Mouse (Mus musculus): Measurements from ENCODE around the gene Nav1. TPM values are rescaled to one million over a fixed set of nuclear protein-coding genes. Genes with fewer than 3 reads are reported as not detected.

The Nav1 gene
- polyA plus RNA-seq (2012; rRNA removed): 18.0 and 27.4 TPM in 2 replicates

DNA sequence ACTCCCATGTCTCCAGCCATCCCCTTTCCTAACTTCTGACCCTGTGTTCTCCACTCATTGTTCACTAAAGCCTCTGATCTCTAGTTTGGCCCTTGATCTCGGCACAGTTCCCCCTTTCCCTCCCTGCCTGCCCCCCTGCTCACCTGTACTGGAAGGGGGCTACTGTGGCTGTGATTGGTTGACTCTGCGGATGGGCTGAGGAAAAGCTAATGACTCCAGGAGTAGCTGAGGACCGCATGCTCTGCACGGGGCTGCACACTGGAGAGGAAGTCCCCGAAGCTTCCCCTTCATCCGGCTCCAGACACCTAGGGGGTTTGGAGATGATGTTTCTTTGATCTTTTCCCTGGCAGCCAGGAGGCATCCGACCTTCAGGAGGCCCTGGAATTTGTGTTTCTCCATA is at the start of gene Nav1:
Gene Nav1 (minus strand): TSS at position 277 of the 400 bp plus-strand sequence.
- DNase-seq (ENCODE audit: low read depth): no peak

DNA sequence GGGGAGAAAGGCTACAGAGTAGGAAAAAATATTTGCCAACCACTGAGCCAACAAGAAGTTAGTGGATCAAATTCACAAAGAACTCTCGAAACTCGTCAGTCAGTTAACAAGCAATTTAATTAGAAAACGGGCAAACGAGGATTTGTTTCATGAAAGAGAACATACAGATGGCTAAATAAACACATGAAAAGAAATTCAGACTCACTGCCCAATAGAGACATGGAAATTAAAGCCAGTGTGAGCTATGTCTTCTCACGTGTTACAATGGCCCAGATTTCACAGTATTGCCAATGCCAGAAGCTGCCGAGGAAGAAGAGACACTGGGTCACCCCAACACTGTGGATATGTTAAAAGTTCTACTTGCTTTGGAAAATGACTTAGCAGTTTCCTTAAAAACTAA is 46.8 kb upstream of the Nav1 start:
- no peak for DNase-seq (ENCODE audit: low read depth)

DNA sequence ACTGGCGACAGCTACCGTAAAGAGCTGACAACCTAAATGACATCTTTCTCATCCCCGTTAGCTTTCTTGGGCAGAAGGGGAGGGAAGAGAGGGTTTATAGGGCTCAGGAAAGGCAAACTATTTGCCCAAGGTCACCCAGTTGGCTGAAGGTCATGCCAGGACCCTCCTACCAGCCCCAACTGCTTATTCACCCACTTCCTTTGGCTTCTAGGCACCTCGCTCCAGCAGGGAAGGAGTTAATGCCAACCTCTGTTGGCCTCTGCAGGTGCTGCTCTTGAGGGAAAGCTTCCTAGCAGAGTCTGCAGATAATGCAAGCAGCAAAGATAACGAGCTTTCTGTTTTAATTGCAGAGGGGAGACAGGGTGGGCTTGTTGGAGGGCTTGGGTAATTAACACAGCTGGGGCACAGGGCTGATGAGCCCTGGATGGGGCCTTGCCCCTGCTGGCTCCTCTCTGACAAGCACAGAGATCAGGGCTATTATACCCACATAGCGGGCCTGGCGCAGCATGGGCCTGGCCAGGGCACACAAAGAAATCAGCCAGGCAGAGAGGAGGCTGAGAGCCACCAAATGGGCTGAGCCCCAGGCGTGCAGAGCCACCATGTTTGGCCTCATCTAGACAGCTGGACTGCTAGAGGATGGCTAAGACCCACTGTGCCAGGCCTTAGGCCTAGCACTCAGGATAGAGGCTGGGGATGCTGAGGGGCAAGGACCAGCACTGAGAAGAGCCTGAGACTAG is 38.5 kb upstream of the Nav1 start:
- DNase-seq (ENCODE audit: low read depth): no peak

DNA sequence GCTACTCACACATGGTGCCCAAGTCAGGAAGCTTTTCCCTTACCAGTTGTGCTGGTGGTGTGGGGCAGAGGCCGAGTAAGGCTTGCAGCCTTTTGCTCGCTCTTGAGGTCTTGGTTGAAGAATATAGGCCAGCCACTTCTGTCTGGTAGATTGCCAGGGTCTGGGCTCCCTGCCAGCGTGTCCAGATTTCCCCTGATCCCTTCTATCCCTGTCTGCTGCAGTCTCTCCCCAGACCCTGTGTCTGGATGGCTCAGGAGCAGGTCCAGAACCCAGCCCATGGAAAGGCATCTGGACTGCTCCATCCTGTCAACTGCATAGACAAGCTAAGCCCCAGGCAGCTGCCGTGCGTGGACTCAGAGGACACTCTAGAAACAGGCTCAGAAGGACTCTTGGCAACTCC is 37.0 kb upstream of the Nav1 start:
- DNase-seq (ENCODE audit: low read depth): no peak

DNA sequence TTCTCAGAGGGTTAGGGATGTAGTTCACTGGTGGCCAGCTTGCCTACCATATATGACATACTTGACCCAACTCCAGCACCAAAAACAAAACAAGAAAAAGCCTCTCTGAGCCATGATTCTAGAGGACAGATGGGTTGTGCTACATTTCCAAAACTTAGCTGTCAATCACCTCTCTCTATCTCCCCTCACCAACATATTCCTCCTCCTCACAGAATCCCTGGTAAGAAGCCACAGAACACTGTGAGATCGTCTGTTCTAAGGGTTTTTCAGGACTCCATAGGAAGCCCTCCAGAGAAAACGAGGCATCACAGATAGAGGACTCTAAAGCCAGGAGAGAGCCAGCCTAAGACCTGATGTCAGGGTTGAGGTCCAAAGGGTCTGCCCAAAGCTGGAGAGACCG is 36.6 kb upstream of the Nav1 start:
- DNase-seq (ENCODE audit: low read depth): no peak

DNA sequence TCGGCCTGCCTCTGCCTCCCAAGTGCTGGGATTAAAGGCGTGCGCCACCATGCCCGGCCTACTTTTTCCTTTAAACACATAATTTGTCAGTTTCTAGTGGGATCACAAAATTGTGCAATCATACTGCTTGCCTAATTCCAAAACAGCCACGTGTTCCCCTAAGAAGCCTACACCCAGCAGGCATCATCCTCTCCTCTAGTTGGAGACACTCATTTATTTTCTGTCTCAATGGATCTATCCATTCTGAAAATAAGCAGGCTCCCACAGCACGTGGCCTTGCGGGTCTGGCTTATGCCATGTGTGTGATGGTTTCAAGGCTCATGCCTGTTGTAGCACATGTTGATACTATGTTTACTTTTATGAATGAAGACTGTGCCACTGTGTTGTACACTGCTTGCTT is 32.8 kb upstream of the Nav1 start:
- DNase-seq (ENCODE audit: low read depth): no peak

DNA sequence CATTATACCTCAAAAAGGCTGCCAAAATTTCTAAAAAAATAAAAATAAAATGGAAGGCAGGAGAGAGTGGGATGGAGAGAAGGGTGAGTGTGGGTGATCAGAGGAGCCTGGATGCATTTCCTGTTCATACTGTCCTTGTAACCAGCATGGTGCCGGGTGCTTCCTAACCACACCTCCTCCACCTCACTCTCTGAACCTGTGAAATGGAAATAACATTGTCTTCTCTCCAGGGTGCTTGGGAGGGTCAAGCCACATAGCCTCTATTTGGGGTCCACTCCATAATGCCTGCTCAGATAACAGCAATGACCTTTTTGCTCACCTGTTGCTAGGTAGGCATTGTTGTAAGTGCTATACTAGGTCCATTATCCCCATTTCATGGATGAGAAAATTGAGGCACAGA is 32.0 kb upstream of the Nav1 start:
- DNase-seq (ENCODE audit: low read depth): no peak

DNA sequence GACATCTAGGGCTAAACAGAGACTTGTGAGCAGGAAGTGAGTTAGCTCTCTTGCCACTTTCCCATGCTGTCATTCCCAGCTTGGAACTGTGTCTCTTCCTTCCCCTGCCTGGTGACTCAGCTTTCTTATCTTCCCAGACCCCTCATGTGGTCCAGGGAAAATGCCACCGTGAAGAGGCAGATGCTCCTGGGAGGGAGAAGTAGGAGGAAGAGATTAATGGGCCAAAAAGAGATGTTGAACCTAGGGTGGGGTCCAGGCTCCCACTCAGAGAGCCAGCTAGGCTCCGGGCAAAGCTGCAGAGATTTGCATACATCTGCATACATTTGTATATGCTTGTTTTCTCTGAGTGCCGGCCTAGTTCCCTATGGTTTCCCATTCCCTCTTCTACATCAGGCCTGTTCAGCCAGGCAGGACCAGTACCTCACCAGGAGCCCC is 30.5 kb upstream of the Nav1 start:
- no peak for DNase-seq (ENCODE audit: low read depth)

DNA sequence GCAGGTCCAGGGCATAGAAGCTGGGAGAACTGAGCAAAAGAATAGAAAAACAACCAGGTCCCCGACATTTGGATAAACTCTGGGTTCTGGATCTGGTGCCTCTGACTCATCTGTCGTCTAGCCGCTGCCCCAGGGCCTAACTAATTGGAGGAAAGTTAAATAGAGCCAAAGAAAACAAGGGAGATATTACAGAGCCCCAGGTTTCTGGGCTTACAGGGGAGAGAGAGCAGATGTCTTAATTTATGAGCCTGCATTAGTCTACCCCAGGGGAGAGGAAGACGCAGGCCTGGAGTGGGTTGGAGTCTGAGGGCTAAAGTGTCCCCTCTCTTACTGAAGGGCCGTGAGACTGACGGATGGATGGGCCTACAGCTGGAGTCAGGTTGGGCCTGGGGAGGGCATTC is 29.0 kb upstream of the Nav1 start:
- no peak for DNase-seq (ENCODE audit: low read depth)

DNA sequence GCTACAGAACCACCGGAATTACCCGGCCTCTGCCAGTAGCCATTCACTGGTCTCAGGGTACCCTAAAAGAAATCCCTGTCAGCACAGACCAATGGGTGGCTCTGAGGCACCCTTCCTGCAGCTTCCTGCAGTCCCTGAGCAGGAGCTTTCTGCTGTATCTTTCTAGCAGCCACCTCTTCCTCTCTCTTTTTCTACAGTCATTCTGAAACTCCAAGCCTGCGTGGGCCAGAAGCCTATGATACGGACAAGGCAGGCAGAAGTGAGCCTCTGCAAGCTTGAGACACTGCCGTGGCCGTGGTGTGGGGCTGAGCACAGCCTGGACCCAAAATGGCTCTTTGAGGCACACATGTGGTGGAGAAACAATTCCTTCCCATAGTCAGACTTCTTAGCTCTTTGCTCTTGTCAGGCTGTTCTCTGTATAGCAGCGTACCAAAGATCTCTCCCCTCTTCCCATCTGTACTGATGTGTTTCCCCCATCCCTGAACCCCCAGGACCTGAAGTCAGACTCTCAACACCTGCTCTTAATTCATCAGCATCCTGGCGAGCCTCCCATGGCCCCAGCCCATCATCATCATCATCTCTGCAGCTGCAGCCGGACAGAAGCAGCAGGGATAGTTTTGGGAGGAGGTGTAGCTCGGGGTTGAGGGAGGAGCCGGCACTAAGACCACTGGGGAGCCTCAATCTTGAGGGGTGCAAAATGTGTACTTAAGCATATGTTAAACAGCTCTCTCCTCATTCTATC is 28.4 kb upstream of the Nav1 start:
- no peak for DNase-seq (ENCODE audit: low read depth)

DNA sequence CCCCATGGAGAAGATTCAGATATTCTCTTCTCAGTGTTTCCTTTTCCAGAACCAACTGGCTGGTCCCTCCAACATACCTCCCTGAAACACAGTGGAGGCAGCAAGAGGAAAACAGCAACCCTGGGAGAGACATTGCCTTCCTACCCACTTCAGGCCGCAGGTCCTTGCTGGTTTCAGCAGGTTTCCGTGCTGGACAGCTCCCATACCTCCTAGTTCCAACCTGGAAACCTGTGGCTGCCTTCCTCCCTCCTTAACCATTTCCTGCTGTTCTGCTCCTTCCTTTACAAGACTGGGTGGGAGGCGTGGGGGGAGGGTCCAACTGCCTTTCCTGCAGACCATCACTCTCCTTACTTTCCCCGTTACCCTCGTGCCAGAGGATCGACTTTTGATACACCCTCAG is 27.7 kb upstream of the Nav1 start:
- no peak for DNase-seq (ENCODE audit: low read depth)

DNA sequence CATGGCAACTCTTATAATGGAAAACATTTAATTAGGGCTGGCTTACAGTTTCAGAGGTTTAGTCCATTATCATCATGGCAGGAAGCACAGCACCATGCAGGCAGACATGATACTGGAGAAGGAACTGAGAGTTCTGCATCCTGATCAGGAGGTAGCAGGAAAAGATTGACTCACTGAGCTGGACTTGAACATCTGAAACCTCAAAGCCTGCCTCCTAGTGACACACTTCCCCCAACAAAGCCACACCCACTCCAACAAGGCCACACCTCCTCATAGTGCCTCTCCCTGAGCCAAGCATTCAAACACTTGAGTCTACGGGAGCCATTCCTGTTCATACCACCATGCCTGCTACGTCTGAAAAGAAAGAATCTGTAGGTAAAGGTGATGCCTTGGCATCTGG is 26.8 kb upstream of the Nav1 start:
- DNase-seq (ENCODE audit: low read depth): no peak

DNA sequence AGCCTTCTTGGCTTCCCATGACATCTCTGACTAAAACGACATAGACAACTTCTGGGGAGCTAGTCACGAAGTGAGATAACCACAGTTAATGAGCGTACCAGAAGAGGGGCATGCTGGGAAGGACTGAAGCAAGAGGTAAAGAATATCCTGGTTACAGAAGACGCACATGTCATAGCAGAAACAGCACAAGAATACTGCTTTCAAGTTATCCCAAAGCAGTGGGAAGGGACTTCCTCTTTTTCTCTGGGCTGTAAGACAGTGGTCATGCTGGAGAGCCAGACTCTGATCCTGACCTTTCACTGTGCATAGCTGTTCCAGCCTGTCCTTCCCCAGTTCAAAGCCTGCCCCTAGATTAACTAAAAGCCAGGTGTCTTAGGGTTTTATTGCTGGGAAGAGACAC is 26.4 kb upstream of the Nav1 start:
- no peak for DNase-seq (ENCODE audit: low read depth)

DNA sequence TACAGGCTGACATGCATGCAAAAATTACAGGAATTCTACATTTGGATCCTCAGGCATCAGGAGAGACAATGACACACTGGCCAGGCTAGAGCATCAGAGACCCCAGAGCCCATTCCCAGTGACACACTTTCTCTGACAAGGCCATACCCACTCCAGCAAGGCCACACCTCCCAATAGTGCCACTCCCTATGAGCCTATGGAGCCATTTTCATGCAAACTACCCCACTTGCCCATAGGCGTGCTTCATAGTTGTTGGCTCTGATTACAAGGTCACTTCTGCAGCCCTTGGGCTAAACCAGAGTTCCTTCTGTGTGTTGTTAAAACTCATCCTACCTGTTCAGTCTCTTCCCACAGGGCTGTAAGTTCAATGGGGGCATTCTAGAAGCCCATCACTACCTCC is 25.1 kb upstream of the Nav1 start:
- no peak for DNase-seq (ENCODE audit: low read depth)

DNA sequence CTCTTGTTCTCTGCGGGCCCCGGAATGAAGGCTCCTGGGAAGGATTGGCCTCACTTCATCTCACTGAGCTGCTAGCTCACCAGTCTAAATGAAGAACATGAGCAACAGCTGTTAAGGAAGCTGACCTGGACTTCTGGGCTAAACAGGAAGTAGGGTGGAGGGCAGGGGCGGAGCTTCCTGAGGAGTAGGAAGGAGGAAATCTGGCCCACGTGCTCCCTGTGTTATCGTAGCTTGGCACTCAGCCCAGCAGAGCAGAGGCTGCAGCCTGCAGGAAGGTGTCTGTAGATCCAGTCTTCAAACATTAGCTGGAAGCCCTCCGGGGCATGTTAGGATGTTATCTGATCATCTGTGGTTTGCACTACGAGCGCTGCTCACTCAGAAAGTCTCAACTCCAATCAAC is 24.4 kb upstream of the Nav1 start:
- DNase-seq (ENCODE audit: low read depth): no peak

DNA sequence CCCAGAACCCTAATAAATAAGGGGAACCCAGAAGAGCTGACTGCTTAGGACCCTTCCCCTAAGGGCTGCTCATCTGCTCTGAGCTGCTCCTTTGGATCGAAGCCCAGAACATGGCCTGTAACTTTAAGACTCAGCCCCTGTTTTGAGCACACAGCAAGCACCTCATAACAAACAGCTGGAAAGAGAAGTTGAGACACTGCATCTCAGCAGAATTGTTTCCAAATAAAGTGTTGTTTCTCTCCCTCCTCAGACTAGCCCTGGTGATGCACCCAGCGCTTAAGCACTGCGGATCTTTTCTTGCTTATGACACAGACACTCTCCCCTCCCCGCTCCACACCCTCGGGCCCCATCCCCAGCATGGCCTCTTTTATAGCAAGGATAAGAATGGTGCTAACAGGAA is 22.8 kb upstream of the Nav1 start:
- DNase-seq (ENCODE audit: low read depth): no peak

DNA sequence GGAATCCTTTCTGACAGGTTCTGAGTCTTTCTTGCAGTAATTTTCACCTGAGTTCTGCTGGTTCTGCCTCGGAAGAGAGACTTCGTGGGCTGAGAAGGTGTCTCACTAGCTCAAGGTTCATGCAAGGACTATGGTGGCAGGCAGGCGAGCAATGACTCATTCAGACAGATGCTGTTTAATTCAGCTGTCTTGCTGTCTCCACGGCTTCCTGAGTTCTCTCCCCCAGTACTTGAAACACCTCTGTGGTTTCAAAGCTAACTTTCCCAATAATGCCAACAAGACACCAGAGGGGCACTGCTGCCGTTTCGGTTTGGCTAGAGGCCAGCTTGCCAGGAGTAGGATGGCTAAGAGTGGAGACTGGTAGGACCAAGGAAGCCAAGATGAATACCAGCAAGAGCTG is 19.1 kb upstream of the Nav1 start:
- no peak for DNase-seq (ENCODE audit: low read depth)

DNA sequence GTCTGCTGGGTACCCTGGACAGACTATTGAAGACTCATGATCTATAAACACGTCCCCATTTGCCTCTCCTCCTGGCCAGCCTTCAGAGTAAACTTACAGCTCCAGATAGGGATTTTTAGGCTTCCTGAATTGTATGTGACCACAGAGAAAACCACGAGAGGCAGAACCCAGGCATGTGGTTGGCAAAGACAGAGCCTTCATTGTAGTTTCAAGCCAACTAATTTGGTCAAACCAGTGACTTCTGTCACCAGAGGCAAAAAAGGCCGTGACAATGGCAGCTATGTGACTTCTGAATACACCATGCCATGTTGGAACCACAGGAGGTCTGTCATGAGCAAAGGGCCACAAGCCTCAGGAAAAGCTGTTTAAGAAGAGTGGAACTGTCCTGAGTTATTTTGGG is 18.6 kb upstream of the Nav1 start:
- no peak for DNase-seq (ENCODE audit: low read depth)

DNA sequence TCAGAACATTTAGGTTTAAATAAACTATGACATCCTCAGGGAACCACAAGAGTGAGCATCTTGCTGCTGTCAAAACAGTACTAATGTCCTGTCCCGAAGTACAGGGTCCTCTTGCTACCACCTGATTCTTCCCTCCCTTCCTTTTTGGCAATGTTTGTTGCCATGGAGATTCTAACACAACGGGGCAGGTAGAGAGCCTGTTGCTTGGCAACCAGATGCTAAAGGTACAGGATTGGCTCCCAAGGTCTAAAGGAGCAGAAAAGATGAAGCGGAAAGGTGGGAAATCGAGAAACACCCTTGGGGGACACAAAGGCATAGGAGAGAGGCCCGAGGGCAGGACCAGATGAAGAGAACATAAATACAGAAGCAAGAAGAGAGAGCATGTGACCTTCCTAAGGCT is 17.6 kb upstream of the Nav1 start:
- DNase-seq (ENCODE audit: low read depth): no peak

DNA sequence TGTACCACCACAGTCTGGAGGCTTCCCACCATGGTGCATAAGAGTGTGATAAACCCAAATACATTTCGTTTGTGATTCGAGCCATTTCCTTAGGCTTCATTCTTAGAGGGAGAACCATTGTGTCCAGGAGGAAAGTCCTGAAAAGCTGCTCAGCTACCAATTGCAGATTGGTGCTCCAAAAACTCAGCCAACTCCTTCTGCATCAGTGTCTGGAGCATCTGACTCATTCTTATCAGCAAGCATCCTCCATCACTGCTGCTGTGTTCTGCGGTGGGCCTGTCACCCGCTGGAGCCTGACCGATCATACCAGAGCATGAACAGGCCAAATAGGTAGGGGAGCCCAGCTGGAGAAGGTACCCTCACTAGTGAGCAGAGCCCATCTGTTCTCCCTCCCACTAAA is 16.0 kb upstream of the Nav1 start:
- no peak for DNase-seq (ENCODE audit: low read depth)

DNA sequence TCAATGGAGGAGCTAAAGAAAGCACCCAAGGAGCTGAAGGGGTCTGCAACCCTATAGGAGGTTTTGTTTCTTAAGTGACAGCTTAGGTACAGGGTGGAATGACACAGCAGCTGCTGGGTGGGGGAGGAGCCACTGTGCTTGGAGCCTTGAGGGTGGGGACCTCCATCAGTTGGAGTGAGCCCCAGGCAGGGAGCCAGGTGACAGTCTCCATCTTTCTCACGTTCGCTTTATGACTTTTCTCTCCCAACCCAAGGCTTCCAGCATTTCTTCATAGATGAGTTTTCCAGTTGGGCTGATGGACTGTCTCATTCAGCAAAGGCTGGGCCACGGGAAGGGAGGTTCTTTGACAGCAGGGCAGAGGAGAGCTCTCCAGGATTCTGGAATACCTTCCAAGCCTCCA is 14.2 kb upstream of the Nav1 start:
- no peak for DNase-seq (ENCODE audit: low read depth)

DNA sequence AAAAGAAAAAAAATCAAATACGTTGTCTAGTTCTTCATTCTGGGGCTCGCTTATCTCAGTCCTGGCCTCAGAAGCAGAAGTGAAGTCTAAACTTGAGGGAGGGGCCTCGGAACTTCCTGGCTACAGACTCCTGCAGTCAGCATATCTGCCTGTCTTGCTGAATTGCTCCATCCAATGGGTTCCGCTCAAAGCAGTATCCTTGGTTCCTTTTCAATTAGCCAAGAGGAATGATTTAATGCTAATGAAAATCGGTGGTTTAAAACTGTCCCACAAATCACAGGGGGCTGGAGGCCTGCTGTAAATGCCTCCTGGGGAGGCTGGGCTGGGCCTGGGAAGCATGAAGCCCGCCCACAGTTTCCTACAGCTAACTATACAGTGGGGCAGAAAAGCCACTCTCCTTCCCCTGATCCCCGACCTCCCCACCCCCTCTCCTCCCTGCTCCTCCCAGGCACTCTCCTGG is 12.9 kb upstream of the Nav1 start:
- no peak for DNase-seq (ENCODE audit: low read depth)

DNA sequence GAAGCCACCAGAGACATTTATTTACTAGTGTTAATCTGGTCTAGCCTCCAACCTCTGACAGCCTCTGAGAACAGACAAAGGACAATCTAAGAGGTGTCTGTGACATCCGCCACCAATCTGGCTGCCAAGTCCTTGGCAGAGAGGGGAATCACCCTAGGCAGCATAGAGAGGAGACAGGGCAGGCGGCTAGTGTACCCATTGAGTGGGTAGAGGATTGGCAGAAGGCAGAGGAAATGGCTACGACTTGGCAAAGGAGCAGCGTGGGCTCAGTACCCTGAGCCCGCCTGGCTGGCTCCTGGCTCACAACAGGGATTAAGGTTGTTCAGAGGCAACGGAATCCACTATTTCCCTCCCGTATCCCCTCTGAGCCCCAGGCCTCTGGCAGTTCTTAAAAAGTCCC is 12.0 kb upstream of the Nav1 start:
- no peak for DNase-seq (ENCODE audit: low read depth)

DNA sequence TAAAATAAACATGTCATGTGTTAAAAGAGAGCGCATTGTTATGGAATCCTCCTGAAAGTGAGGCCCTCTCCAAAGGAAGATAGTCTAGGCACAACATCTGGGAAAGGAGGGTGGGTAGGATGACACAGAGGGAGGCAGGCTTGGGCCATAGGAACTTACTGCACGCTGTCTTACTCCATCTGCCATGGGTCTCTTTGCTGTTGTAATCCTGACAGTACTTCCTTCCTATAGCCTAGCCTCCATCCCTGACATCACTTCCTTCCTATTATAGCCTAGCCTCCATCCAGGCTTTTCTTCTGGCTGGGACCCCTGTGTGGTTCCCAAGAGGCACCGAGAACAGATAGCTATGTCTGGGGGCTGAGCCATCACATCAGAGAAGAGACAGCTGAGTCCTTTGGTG is 10.2 kb upstream of the Nav1 start:
- DNase-seq (ENCODE audit: low read depth): no peak

Data from gonadal fat pad, adult 2 months (tissue).